Mouse (Mus musculus) embryo, embryonic 11.5 days (tissue): ENCODE data around the gene Tmem268.

ENCODE experiments used
- DNase-seq: peaks from one replicate; pipeline ENCODE4 v3.0.0-alpha.2; 2012; ENCODE audit warnings: low read depth, low spot score

The Tmem268 gene

GRCm38 (mm10) chr4:63555111-63555510 is 3.5 kb upstream of the Tmem268 start:
- no peak for DNase-seq

- no peak for DNase-seq
Observed at GRCm38 (mm10) chr4:63556665-63557064, 1.9 kb upstream of the Tmem268 start.

GRCm38 (mm10) chr4:63557124-63558059 is 1.2 kb upstream of the Tmem268 start:
- no peak for DNase-seq

GRCm38 (mm10) chr4:63559127-63559697 is 631 bp downstream of the Tmem268 start:
- no peak for DNase-seq

GRCm38 (mm10) chr4:63560079-63560478 is 1.5 kb downstream of the Tmem268 start:
- no peak for DNase-seq

GRCm38 (mm10) chr4:63561861-63562675 is 3.5 kb downstream of the Tmem268 start:
- DNase-seq = no peak

GRCm38 (mm10) chr4:63562742-63563141 is 4.2 kb downstream of the Tmem268 start:
- DNase-seq = no peak

- DNase-seq = no peak
Observed at GRCm38 (mm10) chr4:63567712-63568390, 9.3 kb downstream of the Tmem268 start.

- DNase-seq = no peak
Observed at GRCm38 (mm10) chr4:63569322-63569721, 10.7 kb downstream of the Tmem268 start.

GRCm38 (mm10) chr4:63570208-63570781 is 11.7 kb downstream of the Tmem268 start:
- DNase-seq = no peak

- DNase-seq = no peak
Observed at GRCm38 (mm10) chr4:63572621-63573020, 14.0 kb downstream of the Tmem268 start.

- no peak for DNase-seq
Observed at GRCm38 (mm10) chr4:63579649-63580048, 21.1 kb downstream of the Tmem268 start.

- no peak for DNase-seq
Observed at GRCm38 (mm10) chr4:63580078-63580477, 21.5 kb downstream of the Tmem268 start.

GRCm38 (mm10) chr4:63582580-63582979 is 24.0 kb downstream of the Tmem268 start:
- peak; percentile 63 for DNase-seq

GRCm38 (mm10) chr4:63585216-63585615 is 26.6 kb downstream of the Tmem268 start:
- no peak for DNase-seq

- DNase-seq = no peak
Observed at GRCm38 (mm10) chr4:63586240-63586639, 27.7 kb downstream of the Tmem268 start.

GRCm38 (mm10) chr4:63589987-63590386 is 31.4 kb downstream of the Tmem268 start:
- no peak for DNase-seq

GRCm38 (mm10) chr4:63590538-63590937 is 32.0 kb downstream of the Tmem268 start:
- no peak for DNase-seq

GRCm38 (mm10) chr4:63594459-63595110 is 36.0 kb downstream of the Tmem268 start:
- no peak for DNase-seq

- DNase-seq = no peak
Observed at GRCm38 (mm10) chr4:63595259-63595658, 36.7 kb downstream of the Tmem268 start.

- no peak for DNase-seq
Observed at GRCm38 (mm10) chr4:63596010-63596409, 37.4 kb downstream of the Tmem268 start.
